Mouse (Mus musculus): ENCODE measurements at regions not wholly inside any gene's neighbourhood (a gene's known extent, or its start where the extent isn't known, plus 50 kb on each side); places are given as distances from the start of the nearest gene placed in this dataset.

DNA sequence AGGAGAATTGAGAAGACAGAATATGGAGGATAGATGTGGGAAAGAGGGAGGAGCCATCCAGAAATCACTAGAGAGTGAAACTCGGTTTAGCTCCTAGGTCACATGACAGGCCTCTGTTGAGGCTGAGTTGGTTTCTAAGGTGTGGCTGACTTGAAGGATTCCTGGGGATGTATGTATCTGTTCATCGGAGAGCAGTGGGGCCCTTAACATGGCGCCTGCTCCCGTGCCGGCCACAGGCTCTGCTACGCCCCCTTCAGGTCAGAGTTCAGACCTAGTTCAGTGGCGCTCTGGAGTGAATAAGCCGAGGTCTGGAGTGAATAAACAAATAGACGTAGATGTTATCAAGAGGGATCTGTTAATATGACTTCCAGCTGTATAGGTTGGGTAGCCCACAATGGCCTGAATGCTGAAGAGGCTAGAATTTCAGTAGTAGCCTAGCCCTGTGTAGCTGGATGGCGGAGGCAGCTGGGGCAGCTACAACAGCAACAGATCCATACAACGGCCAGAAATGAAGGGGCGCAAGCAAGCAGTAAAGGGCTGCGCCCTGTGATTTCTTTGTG is 239.4 kb downstream of the Gm10260 start:
- DNase-seq (ENCODE audit: low read depth, low spot score), result no peak

GRCm38 (mm10) chr13:97516731-97517130 is 243.7 kb downstream of the Gm10260 start:
- no peak for DNase-seq (ENCODE audit: low read depth, low spot score)

GRCm38 (mm10) chr13:97514421-97515066 is 245.9 kb downstream of the Gm10260 start:
- DNase-seq (ENCODE audit: low read depth, low spot score), result peak; percentile 42

- no peak for DNase-seq (ENCODE audit: low read depth, low spot score)
These were observed 247.9 kb downstream of the Gm10260 start for GRCm38 (mm10) chr13:97512521-97512920.

DNA sequence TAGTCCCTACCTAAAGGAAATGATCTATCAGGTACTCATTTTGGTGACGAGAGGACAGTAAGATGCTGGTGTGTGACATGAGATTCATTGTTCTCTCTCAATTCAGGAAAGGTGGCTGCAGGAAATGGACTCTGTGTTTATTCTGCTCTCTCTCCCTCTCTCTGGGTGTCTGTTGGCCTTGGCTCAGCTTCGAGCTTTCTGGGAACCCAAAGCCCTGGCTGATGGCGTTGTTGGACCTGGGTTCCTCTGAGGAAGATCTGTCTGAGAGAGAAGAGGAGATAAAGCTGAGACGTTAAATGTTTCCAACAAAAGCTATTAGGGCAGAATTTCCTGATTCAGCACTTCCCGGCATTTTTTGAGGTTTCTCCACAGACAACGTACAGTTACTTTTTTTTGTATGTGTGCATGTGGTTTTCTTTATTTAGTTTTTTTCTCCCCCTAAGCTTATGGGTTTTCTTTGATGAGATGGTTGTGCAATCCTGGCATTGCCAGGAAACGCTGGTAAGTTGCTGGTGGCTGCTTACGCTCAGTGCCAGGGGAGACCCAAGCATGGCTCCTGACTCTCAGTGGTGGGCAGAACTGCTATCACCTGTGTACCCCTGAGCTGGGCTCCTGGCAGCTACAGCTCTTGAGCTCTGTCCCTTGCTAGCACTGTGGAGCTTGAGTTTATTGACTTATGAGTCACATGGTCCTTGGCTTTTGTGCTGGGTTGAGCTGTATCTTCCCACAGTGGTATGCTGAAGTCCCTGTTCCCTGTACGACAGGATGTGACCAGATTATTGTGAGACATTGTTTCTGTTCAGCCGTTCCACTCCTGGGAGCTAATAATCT is 249.8 kb downstream of the Gm10260 start:
- no peak for DNase-seq (ENCODE audit: low read depth, low spot score)

- DNase-seq (ENCODE audit: low read depth, low spot score), result no peak
These were observed 255.5 kb downstream of the Gm10260 start for GRCm38 (mm10) chr13:97504949-97505348.

DNA sequence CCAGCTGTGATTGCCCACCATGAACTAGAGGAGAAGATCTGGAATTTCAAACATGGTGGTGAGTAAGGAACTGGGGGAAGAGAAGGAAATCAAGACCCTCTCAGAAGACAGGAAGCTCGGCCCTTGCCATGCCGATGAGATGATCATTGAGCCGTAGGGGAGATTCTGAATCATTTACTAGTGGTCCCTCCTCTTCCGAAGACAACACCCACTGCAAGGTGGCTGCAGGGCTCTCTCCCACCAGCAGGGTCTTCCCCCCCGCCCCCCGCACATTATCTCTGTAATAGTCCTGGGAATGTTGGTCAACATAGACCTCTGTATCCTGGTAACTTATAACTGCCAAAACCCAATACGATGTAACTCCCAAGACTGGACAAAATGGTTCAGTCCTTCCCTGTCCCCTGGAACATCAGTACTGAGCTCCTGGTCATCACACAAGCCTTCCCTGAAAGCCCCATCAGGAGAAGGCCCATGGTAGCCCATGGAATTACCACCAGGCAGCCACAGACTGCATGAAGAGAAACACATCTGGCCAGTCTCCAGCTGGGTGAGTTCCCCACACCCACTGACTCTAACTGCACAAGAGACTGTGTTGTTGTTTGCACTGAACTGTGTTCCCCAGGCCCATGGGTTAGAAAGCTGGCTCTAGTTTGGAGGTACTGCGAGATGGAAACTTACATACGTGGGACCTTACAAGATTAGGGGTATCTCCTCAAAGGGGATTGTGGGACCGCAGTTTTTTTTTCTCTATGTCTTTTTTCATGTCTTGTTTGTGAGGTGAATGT is 256.3 kb downstream of the Gm10260 start:
- DNase-seq (ENCODE audit: low read depth, low spot score), result no peak

DNA sequence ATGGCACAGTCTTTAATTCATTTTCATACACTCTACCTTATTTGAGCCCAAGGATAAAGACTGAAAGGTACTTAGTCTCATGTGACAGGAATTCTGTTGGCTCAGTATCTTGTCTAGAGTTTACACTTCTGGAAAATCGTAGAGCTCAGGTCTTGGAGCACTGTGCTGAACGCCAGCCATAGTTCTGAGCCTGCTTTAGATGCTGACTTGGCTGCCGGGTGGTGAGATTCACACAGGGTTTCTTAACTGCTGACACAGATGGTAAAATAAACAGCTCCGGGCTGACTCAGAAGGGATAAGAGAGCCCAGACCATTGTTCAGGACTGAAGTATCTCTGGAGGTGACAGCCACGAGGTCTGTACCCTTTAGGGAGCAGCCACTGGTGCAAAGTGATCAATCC is 257.0 kb downstream of the Gm10260 start:
- DNase-seq (ENCODE audit: low read depth, low spot score), result no peak

- no peak for DNase-seq (ENCODE audit: low read depth, low spot score)
These were observed 259.2 kb downstream of the Enc1 start for GRCm38 (mm10) chr13:97500155-97500554.

- DNase-seq (ENCODE audit: low read depth, low spot score), result no peak
These were observed 258.1 kb downstream of the Enc1 start for GRCm38 (mm10) chr13:97498981-97499380.

DNA sequence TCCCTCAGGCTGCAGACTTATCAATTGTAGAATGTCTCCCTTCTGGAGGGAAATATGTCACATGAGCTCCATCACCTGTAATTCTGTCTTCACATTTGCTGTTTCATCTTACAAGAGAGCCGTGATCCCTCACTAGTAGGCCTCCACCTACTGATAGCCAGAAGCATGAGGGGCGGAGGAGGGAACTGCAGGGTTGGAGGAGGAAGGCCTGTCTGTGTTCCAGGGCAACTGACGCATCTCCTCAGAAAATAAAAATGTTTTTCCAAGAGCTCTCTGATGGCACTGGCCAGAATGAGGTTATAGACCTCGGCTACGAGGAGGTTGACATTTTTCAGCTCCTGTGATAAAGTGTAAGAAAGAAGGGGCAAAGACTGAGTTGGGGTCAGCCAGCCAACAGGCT is 257.0 kb downstream of the Enc1 start:
- DNase-seq (ENCODE audit: low read depth, low spot score), result no peak

DNA sequence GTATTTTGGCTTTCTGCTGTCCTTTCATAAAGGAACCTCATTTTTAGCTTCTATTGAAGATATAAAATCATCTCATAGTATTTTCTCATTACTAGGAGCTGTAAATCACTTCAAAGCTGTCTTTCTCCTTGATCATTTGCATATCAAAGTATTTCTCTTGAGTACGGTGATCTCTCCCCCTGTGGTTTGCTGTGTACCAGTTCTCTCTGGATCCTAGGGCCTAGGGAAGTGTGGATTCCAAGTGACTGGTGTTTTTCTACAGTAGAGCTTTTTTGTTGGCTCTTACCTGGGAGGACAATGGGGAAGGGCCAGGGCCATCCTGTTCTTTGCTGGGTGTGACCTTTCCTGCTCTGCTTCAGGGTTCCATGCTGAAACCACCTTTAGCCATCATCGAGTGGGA is 253.9 kb downstream of the Enc1 start:
- DNase-seq (ENCODE audit: low read depth, low spot score), result no peak

GRCm38 (mm10) chr13:97493836-97494235 is 252.9 kb downstream of the Enc1 start:
- no peak for DNase-seq (ENCODE audit: low read depth, low spot score)

DNA sequence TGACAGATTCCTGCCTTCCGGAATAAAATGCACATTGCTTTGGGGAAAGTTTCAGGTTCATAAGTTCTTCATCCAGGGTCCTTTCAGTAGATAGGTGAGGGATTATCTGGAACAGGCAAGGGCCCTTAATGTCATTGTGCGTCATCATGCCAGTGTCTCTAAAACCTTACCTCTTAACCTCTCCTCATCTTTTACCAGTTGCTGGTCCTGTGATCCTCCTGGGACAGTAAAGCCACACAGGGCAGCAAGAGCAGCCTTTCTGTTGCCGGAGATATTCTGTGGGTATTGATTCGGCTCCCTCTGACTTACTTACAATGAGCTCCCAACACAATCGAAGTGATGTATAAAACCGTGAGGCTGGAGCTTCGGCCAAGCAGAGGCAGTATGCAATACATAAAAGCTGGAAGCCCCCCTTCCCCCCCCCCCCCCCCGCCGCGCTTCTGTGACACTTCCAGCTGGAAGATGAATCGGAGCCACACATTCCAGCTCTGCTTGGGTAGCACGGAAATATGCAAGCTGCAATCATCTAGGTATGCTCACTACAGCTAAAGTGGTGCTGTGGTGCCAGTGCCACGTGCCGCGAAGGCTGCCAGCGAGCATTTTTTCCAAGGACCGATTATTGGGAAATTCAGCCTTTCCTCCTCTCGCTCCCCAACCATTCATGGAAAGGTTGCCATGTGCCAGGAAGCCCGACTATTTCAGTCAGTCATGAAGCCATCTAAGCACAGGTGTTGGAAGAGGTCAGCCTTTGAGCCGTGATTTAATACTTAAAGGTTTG is 252.2 kb downstream of the Enc1 start:
- no peak for DNase-seq (ENCODE audit: low read depth, low spot score)

DNA sequence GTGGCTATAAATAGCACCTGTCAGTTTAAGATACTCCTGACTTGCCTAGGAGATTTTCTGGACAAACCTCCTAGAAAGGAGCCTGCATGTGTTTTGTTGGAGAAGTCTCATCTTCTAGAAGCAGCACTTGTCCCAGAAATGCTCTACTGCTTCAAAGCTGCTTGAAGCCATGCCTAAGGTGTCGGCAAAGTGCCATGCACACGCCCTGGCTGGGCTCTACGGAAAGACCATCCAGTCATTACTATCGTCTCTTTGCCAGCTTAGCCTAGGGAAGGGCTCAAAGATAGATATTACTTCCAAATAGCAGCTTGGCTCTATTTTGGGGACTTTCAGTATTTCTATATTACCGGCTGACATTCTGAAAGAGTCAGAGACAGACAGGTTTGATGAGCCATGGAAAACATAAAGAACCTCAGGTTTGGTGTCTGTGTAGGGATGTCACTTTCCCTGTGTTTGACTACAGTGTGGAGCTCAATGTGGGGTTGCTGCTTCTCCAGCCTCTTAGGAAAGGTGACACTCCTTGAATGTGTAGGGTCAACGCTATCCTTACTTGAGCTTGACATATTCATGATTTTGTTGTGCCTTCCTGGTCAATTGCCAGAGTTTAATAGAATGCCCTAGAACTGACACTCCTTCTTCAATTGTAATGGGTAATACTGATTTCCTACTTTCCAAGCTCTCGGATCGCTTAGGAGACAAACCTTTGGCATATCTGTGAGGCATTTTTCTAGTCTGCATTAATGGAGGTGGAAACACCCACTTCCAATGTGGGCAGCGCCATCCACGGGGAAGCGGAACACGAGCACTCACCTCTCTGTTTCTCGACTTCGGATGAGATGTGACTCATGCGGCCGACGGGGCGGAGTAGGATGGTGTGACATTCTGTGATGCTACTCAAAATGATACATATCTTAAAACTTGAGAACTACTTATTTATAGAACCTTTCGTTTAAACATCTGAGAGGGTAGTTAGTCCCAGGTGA is 251.3 kb downstream of the Enc1 start:
- DNase-seq (ENCODE audit: low read depth, low spot score), result no peak

GRCm38 (mm10) chr13:97490131-97490530 is 249.2 kb downstream of the Enc1 start:
- DNase-seq (ENCODE audit: low read depth, low spot score), result no peak

GRCm38 (mm10) chr13:97489721-97490120 is 248.8 kb downstream of the Enc1 start:
- no peak for DNase-seq (ENCODE audit: low read depth, low spot score)

- no peak for DNase-seq (ENCODE audit: low read depth, low spot score)
These were observed 248.1 kb downstream of the Enc1 start for GRCm38 (mm10) chr13:97489029-97489428.

GRCm38 (mm10) chr13:97488518-97488917 is 247.6 kb downstream of the Enc1 start:
- no peak for DNase-seq (ENCODE audit: low read depth, low spot score)

All from embryo, embryonic 11.5 days (tissue).